Mouse (Mus musculus) C2C12 (cell line): ENCODE measurements around the gene Zfp446.

Experiments
- CEBPB ChIP-seq: IDR thresholded peaks from one replicate; pipeline ENCODE4 v1.6.1; 2011; ENCODE audit warnings: low read depth, mild to moderate bottlenecking, control low read depth, moderate library complexity
- CTCF ChIP-seq: IDR thresholded peaks from one replicate; pipeline ENCODE4 v1.5.1; 2011; ENCODE audit not compliant: control insufficient read depth, insufficient read depth, insufficient read length
- MAX ChIP-seq: IDR thresholded peaks from one replicate; pipeline ENCODE4 v1.6.1; 2011; ENCODE audit warnings: mild to moderate bottlenecking, control low read depth
- MYOG ChIP-seq: IDR thresholded peaks from one replicate; pipeline ENCODE4 v1.6.1; 2011; ENCODE audit not compliant: control insufficient read depth, insufficient read length; ENCODE audit errors: extremely low read depth

DNA sequence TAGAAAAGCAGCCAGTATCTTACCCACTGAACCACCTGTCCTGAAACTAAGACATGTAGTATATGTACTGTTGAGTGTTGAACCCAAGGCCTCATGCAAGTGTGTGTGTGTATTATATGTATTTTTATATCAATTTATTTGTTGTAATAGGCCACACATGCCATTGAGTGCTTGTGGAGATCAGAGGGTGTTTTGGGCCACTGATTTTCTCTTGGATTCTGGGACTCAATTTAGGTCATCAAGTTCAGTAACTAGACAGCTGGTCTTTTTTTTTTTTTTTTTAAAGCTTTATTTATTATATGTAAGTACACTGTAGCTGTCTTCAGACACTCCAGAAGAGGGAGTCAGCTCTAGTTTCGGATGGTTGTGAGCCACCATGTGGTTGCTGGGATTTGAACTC, 37.6 kb downstream of the Zfp446 start:
- TF ChIP-seq CTCF (no peak), MYOG (no peak), MAX (no peak), CEBPB (no peak)
